Mouse (Mus musculus) thymus, postnatal 10 days (tissue): Measurements from ENCODE around the gene Necab3.

Source experiments
- DNase-seq, 2 experiments: peaks; one replicate each; pipeline ENCODE4 v3.0.0; 2021; ENCODE audit warnings: low spot score in 2 of 2

Necab3 gene

DNA sequence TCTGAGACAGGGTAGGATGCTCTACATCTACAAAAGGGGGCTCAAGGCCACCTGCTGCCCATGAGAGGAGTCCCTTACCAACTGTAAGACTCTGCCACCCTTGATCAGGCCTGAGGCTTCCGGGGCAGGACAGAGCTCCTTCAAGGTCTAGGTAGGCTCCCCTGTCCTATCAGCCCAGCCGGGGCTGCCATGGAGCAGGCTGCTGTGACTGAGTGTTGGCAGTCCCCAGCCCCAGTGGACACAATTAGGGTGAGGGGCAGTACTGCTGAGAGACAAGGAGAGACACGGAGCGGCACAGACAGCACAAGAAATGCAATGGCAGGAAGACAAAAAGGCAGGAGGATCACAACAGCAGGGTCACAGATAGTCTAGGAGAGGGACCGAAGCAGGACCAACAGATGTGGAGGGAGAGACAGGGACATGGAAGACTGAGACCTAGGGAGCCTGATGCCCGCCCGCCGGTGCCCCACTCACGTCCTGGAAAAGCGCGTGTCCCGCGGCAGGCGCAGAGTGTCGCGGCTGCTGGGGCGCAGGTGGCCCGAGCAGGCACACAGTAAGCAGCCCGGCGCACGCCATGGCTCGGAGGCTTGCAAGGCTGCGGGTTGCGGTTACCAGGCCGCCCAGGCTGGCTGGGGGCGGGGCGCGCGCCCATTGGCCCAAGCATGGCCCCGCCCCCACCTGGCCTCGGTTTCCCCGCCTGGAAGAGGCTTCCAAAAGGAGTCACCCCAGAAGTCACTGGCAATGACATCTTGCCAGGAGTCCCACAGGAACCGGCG is at the start of gene Necab3:
Necab3 (minus strand) TSS at position 627 of the 776 bp plus-strand sequence.
- DNase-seq, result peak; percentile 64

DNA sequence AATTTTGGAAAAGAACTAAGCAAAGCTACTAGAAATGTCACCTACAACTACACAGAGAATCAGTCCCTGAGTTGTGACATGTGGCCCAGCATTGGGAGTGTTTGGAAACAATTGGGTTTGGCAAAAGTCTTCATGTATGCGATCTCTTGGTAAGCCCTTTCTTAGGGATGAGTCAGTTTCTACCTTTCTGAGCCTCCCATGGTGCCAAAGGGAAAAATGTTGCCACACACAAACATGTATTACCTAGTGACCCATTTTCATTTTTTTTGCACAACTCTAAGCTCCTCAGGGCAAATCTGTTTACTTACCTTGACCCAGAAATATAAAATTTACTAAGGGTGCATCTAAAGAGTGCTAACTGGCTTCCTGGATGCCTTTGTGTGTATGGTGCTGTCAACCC is 48.3 kb upstream of the Necab3 start:
- no peak for DNase-seq

DNA sequence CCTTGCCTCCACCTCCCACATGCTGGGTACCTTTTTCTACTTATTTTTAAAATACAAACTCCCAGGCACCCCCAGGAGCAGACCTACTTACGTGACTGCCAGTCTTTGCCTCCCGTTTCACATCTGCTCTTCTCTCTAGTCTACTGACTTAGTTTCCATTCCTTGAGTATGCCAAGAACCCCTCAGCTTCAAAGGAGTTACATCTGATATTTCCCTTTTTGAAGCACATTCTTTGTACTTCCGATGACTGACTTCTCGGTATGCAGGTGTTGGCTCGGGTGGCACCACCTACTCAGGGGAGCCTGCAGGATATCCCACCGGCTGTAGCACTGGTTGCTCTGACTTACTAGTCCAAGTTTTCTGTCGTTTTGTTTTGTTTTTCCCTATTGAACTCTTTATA is 45.5 kb upstream of the Necab3 start:
- peak; percentile 58 to 69 for DNase-seq

DNA sequence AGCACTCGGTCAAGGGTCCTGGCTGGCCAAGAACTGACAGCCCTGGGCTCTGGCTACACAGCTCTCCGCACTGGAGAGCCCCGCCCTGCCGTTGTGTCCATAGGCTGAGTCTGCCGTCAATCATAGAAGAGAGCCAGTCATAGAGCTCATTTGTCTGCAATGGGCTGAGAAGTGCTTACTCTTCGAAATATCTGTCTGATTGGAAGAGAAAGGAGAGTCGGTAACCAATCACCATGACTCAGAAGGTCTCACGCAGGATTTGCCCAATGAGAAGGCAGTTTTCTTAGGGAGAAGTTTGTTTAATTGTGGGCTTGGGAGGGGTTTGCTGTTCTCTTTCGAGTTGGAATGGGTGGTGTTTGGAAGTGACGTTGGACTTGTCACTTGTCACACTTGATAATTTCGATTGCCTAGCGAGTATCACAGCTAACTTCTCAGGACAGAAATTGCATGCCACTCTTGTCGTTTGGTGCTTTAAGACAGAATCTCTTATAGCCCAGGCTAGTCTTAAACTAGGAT is 45.0 kb upstream of the Necab3 start, which contains the start of gene Pxmp4:
Pxmp4 (minus strand) TSS at position 71 of the 516 bp plus-strand sequence.
- peak; percentile 96 for DNase-seq

DNA sequence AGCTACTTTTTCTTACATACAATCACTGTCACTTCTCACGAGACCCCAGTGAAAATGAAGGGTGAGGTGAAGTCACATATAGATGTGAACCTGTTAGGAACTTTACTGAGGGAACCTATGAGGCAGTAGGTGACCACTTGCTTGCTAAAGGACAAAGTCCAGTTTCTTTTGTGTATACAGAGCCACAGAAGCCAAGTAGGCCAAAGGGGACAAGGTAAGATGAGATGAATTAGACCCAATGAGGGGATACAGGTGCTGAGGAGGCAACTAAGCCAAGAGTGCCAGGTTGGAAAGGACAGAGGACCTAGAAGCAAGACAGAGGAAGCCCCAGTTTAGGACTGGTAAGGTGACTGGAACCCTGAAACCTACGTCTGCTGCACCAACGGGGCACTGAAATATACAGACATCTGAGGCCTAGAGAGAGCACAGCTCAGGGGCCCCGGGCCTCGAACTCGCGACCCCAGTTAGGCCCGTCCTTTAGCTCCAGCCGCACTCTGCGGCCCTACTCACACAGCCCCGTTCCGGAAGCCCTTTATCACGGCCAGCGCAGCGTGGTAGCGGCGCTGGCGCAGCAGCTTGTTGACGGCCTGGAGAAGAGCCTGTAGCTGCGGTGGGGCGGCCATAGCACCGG is 44.4 kb upstream of the Necab3 start:
- no peak for DNase-seq

DNA sequence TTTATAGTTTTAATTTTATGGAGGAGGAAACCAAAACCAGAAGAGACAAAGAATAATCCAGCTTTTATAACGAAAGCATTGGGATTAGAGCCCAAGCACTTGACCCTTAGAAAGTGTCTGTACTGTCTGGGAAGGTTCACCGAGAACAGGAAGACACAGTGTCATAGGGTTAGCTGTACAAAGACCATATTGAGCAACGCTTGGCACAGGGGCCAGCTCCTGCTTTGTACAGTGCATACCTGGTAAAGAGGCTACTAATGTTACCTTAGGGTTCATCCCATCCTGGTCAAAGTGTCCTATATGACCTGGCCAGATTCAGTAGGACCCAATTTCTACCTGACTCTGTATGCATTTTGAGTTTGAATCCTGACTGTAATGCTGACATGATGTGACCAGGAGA is 42.6 kb upstream of the Necab3 start:
- no peak for DNase-seq

DNA sequence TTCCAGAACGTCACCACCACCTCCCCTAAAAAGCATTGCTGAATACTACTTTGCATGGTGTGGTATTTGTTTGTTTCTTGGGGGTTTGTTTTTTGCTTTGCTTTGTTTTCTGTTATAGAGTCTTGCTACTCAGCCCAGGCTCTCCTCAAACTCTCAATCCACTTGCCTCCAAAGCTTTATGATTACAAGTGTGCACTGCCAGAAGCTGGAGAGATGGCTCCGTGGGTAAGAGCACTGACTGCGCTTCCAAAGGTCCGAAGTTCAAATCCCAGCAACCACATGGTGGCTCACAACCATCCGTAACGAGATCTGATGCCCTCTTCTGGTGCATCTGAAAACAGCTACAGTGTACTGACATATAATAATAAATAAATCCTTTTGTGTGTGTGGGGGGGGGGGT is 41.9 kb upstream of the Necab3 start:
- DNase-seq, result no peak

DNA sequence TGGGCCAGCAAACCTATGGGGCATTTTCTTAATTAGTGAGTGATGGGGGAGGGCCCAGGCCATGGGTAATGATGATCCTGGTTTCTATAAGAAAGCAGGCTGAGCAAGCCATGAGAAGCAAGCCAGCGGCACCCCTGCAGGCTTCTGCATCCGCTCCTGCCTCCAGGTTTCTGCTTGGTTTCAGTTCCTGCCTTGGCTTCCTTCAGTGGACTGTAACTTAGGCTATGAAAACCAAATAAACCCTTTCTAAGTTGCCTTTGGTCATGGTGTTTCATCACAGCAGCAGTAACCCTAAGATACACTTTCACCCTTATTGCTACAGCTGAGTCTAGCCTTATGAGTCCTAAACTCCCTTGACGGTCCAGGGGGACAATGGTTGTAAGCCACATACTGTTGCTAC is 38.7 kb upstream of the Necab3 start:
- no peak for DNase-seq

DNA sequence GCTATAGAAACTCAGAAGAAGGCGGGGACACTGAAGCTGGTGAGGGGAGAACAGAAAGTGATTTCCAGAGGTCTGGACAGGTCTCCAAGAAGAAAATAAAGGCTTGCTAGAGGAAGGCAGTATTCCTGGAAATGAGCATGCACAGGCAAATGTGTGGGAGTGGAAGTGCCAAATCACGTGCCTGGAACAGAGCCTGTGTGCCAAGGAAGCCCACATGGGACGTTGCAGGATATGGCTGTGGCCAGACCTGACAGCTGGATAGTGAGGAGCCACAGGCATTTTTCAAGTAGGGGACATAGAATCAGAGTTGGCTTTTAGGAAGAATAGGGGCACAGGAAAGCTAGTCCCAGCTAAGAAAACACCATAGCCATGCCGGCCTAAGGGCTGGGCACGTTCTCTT is 37.1 kb upstream of the Necab3 start:
- no peak for DNase-seq

DNA sequence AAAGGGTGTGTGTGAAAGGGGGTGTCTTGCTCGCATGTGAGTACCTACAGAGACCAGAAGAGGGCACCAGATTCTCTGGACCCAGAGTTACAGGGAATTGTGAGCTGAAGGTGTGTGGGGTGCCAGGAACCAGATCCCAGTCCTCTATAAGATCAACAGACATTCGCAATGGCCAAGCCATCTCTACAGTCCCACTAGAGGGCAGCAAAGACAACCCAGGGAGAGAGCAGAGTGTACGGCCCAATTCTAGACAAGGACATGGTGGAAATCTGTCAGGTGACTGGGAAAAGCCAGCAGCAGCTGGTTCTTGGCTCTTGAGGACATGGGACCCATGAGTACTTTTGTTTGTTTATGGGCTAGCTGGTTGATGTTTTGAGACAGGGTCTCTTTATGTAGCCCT is 34.3 kb upstream of the Necab3 start:
- DNase-seq, result peak; percentile 28 to 68

DNA sequence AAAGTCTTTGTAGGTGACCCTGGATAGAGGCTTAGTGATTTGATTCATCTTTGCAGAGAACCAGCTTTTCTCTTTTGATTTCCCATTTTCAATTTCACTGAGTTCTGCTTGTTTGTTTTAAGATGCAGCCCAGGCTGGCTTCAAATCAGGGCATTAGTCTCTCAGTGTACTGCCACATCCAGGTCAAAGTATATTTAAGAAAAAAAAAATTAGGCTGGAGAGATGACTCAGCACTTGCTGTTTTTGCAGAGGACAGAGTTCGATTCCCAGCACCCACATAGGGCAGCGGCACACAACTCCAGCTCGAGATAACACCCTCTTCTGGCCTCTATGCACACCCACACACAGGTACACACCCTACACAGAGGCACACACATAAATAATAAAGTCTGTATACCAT is 32.5 kb upstream of the Necab3 start:
- DNase-seq, result no peak

DNA sequence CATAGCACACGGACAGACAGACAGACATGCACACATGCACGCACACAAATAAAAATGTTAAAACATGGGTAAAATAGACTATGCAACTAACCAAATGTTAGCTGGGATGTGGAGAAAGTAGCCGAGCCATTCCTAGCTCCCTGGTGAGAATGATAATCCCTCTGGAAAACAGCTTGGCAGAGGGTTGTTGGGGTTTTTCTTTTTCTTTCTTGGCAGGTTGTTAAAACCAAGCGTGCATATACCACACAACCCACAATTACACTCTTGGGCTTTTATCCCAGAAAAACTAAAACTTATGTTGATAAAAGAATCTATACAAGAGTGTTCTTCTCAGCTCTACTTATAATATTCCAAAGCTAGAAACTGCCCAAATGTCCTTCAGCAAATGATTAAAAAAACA is 30.4 kb upstream of the Necab3 start:
- DNase-seq, result no peak

DNA sequence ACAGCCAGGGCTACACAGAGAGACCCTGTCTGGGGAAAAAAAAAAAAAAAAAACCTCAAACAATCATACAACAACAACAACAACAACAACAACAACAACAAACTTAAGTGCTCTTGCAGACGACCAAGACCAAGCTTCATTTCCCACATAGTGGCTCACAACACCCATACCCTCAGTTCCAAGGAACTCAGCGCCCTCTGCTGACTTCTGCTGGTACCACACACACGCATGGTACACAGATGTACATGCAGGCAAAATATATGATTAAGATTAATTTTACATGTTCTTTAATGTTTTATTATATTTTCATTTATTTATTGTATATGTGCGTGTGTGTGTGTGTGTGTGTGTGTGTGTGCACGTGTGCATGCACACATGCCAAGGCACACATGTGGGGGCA is 27.7 kb upstream of the Necab3 start:
- DNase-seq, result peak; percentile 57 to 73

DNA sequence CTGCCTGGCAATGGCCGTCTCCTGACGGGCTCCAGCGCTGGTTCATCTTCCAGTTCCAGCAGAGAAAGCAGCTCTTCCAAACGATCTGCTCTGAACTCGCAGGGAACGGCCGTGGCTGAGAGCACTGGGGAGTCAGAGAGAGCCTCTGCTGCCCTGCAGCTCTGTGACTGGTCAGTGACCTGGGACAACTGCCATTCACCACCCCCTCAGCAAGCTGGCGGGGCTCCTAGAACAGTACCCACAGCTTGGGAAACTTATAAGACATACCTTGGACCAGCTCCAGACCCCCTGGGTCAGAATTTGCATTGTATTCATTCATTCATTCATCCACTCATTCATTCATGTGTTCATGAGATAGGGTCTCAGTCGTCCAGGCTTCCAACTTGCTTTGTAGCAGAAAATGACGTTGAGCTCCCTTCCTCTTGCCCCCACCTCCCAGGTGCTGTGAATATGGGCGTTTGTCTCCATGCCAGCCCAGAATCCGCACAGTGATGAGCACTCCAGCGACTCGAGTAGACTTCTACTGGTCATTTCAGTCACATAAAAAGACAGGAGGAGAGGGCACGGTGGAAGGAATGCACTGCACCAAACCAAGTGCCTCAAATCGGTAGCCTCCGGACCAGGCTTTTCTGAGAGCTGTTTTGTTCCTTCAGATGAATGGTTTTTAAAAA is 26.4 kb upstream of the Necab3 start:
- no peak for DNase-seq

DNA sequence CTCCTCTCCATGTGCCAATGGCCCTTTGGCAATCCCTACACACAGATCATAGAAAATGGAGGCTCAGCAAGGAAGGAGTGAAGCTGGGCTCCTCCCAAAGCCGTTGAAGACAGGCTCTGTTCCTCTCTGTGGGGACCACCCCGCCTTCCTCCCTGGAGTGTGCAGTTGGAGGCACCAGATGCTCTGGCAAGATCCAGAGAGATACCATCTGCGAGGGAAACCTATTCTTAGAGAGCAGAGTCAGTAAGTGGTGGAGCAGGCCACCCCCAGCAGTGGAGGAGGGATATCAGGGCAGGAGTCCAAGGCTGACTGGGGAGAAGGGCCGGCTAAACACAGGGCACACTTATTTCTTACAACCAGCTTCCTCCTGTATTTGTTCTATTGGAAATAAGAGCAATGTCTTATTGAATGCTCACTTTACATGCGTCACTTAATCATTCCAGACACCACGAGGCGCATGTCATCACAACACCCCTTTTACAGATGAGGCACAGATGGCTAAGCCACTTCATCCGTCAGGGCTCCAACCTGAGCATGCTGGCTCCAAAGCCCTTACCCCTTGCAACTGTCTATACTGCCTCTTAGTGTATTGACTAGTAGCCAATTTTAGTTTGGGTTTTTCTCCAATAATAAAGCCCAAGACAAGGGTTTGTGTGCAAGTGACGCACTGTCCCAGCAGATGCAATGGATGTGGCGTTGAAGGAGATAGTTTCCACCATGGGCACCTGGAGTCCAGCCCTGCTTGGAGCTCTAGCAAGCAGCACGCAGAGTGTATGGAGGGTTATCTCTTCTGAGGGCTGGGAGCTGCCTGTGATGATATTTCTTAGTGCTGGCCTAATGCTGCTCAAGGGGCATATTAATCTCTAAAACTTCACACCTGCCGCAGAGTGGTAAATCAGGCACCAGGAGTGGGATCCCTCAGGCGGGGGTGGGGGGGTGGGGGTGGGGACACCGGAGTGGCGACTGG is 25.5 kb upstream of the Necab3 start:
- DNase-seq, result no peak

DNA sequence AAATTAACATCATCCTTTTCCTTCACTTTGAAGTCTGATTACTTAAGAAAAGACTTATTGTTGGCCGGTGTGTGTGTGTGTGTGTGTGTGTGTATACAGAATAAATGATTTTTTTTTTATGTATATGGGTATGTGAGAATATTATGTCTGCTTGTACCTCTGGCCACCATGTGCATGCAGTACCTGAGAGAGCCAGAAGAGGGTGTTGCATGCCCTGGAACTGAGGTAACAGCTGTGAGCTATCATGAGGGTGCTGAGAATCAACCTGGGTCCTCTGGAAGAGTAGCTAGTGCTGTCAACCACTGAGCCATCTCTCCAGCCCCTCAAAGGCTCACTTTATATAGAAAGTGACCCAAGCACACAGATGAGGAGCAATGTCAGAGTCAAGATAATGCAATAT is 22.7 kb upstream of the Necab3 start:
- DNase-seq, result no peak

DNA sequence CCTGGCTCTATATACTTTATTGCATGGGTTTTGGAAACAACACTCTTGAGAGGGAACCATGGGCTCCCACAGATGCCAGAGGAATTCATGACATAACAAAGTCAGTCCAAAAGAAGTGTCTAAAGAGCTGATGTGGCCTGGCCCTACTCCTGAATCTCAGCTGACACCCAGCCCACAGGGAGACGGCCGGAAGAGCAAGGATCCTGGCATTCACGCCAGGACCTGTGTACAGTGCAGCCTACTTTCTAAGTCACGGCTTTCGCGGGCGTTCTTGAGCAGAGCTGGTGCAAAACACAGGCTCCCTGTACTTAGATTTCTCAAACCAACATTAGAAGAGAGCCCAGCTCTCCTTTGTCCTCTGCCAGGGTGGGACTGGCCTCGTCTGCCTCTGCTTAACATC is 21.9 kb upstream of the Necab3 start:
- no peak for DNase-seq

DNA sequence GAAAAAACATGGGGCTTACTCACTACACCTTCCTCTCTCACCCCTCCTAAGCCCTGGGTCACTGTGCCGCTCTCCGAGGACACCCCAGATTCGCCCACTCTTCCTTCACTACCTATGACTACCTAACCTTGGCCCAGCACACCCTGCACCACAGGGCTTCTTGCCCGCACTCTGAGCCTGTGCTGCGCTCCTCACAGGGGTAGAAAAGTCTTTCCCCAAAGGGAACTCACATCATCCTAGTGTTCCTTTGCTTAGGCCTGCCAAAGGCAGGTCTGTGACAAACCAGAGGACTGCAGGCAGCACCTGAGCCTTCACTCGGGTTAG is 19.0 kb upstream of the Necab3 start:
- no peak for DNase-seq

DNA sequence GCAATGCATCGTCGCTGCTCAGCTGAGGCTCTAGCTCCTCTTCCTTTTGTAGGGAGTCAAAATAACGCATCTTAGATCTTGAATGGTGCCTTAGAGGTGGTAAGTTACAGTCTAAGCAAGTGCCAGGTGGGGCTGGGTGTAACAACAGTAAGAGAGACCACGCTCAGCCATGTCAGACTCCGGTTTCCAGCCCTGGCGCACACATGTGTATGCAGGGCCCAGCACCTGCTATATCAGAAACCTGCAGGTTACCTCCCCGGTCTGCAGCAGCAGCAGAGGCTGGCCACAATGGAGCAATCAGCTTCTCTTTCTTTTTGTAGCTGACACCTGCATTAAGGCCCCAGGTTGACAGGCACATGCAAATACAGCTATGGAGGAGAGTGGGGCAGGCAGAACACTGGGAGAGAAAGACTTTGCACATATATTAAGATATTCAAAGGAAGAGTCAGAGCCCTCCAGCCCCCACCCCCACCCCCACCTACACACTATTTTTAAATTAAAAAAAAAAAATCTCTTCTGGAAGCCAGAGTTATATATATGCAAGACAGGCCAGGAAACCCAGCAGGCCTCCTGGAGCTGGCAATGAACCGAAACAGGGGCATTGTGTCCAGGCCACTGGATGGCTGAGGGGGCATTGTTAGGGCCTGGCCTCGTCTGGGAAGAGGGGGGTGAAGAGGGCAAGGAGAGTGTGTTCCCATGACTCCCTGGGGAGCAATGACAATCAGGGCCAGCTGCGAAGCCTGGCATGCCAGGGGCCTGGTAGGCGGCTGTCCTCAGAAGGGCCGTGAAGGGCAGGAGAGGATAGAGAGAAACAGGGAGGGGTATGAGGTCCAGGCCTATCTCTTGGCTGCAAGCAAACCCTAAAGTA is 18.4 kb upstream of the Necab3 start:
- peak; percentile 64 to 75 for DNase-seq

DNA sequence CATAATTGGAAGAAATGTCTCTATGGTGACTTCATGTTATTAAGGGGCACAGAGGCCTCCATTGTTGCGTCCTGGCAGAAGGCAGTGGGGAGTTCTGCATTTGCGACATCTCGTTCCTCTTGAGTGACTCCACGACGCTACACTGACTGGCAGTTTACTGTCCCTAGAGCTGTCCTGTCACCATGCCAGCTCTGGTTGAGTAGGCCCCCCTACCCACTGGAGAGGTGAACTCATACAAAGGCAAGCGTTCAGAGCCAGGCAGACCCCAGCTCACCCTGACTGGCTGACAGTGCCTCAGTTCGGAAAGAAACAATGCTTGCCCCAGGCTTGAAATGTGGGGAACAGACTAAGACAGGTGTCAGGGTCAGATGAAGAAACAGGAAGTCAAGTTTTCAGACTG is 15.6 kb upstream of the Necab3 start:
- no peak for DNase-seq

DNA sequence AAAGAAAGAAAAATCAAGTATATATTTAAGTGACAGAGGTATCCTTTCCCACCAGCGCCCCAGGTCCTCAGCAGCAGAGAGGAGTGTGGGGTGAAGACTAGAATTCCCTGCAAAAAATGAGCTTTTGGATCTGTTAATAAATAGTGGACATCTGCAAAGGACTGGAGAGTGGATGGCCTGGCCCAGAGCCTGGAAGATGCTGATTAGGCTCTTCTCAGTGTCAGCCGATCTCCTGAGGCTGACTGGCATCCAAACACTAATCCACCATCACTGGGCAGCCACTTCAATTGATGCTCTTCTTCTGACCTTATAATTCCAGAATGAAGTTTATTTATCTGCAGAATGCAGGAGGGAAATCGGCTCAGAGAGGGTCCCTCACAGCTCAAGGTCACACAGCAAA is 14.3 kb upstream of the Necab3 start:
- no peak for DNase-seq
